Mouse (Mus musculus): ENCODE measurements around the gene Aloxe3. TPM values are rescaled to one million over a fixed set of nuclear protein-coding genes. Genes with fewer than 3 reads are reported as not detected.

Gene Aloxe3
- total RNA-seq, 2 experiments from 2014 or later = 5.2 to 6.8 TPM

DNA sequence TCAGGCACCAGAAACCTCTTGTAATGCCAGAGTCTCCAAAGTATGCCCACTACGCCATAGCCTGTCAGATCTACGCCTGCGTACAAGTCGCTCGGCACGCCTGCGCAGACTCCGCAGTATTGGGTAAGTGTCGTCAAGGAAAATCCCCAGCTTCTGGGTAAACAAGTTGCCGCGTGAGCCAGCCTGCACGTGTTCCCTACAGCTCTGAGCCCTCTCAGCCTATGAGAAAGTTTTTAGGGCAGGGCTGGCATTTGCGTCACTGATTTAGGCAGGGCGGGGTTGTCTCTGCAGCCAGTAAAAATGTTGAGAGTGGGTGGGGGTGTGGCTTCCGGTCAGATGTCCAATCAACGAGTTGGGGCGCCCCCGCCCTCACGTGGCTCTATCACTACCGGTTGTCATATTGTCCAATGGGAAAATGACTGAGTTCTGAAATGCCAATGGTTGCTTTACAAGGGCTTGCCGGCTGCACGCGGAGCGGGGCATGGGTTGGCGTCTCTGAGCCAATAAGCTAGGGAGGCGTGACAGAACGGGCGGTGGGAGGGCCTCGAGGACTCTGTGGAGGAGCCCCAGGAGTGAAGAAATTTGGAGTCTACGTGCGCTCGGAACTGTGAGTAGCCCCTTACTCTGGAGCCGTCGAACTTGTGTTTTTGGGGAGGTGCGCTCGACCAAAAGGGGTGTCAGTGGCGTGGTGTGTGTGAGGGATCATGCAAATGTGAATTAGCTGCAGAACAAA is 30.8 kb upstream of the Aloxe3 start, which contains the start of gene Per1:
Per1 (plus strand) TSS at position 521 of the 733 bp plus-strand sequence.
- DNase-seq (ENCODE audit: extremely low spot score in 1 of 2, low spot score in 1 of 2) = peak; percentile 90 to 95

DNA sequence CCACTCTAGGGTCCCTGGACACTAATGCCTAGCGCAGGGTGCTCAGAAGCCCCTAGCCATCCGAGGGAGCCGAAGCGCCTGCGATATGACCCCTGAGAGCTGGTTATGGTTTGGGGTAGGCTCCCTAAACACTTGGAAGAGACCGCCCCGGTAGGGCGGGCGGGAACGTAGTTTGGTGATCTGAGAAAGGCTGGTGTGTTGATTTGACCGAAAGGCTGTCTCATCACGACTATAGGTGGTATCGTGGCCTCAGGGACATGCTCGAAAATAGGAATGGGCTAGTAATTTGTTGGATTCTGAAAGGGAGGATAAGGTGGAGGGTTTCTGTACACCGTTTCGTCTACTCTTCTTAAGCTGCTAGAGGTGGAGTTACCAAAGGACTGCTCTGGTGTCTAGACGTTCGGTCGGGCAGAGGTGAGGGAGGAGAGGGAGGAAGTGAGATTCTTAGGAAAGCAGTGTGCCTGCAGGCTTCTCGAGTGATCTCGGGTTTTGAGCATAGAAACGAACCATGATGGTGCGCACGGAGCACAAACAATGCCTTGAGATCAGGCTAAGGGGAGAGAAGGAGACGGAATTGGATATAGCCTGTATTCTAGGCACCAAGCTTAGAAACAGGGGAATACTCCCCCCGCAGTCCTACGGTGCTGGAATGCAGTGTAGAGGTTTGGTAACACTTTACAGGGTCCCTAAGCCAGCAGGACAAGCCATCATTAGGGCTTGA is 30.0 kb upstream of the Aloxe3 start:
- peak in 1 of 2 experiments; percentile 27 for DNase-seq (ENCODE audit: extremely low spot score in 1 of 2, low spot score in 1 of 2)

DNA sequence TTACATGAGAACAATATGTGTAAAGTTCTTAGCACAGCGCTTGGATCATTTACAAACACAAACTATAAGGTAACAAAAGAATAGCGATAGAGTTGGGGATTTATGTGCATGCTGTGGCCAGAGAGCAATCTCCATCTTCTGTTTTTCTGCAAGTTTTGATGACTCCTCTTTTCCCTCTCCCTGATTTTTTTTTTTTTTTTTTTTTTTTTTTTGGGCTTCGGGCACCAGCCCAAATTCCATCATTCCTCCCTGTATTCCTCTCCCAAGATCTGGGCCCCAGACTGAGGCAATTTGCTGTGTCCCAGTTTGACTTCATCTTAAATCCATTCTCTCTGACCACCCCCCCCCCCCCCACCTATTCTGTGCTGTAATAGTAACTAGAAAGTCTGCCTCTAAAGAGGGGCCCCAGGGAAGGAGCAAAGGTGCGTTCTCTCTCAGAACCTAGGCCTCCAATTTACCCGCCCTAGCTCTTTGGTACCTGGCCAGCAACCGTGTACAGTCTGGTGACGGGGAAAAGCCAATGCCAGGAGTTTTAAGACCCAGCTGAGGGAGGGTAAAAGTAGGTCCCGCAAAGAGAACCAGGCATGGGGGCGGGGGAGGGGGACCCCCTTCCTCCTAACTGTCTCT is 29.2 kb upstream of the Aloxe3 start:
- DNase-seq (ENCODE audit: extremely low spot score in 1 of 2, low spot score in 1 of 2) = no peak

GRCm38 (mm10) chr11:69096987-69097900 is 28.5 kb upstream of the Aloxe3 start:
- peak; percentile 89 to 90 for DNase-seq (ENCODE audit: extremely low spot score in 1 of 2, low spot score in 1 of 2)

GRCm38 (mm10) chr11:69098039-69098761 is 27.5 kb upstream of the Aloxe3 start:
- peak in 1 of 2 experiments; percentile 7 for DNase-seq (ENCODE audit: extremely low spot score in 1 of 2, low spot score in 1 of 2)

DNA sequence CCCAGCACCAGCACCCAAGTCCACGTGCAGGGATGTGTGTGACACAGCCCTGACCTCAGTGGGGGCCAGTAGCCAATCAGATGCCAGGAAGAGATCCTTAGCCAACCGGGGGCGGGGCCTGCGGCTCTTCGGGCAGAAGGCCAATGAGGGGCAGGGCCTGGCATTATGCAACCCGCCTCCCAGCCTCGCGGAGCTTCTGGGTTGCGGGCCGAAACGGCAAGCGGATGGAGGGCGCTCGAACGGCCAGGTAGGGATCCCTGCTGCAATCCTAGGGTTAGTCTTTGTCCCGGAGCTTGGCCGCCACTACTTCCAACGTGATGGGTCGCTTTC is 27.0 kb upstream of the Aloxe3 start:
- DNase-seq (ENCODE audit: extremely low spot score in 1 of 2, low spot score in 1 of 2) = peak; percentile 89 to 91

- peak in 1 of 2 experiments; percentile 58 for DNase-seq (ENCODE audit: extremely low spot score in 1 of 2, low spot score in 1 of 2)
These were observed 26.4 kb upstream of the Aloxe3 start for GRCm38 (mm10) chr11:69099177-69099914.

GRCm38 (mm10) chr11:69099915-69100345 is 25.8 kb upstream of the Aloxe3 start:
- peak; percentile 84 to 87 for DNase-seq (ENCODE audit: extremely low spot score in 1 of 2, low spot score in 1 of 2)

- peak in 1 of 2 experiments; percentile 5 for DNase-seq (ENCODE audit: extremely low spot score in 1 of 2, low spot score in 1 of 2)
These were observed 24.9 kb upstream of the Aloxe3 start for GRCm38 (mm10) chr11:69100639-69101360.

GRCm38 (mm10) chr11:69101604-69102402 is 23.9 kb upstream of the Aloxe3 start:
- DNase-seq (ENCODE audit: extremely low spot score in 1 of 2, low spot score in 1 of 2) = peak in 1 of 2 experiments; percentile 7

DNA sequence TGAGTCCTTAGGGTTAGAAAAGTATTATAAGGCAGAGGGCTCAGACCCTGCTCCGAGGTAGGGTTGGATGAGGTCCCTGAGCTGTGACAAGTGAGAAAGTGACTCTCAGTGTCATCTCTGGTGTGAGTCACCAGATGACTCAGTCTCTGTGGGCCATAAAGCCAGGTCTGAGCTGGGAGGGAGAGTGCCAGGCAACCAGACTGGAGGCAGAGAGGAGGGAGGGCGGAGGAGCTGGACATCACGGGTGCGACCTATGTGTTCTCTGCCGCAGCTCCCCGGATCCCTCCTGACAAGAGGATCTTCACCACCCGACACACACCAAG is 23.3 kb upstream of the Aloxe3 start:
- no peak for DNase-seq (ENCODE audit: extremely low spot score in 1 of 2, low spot score in 1 of 2)

DNA sequence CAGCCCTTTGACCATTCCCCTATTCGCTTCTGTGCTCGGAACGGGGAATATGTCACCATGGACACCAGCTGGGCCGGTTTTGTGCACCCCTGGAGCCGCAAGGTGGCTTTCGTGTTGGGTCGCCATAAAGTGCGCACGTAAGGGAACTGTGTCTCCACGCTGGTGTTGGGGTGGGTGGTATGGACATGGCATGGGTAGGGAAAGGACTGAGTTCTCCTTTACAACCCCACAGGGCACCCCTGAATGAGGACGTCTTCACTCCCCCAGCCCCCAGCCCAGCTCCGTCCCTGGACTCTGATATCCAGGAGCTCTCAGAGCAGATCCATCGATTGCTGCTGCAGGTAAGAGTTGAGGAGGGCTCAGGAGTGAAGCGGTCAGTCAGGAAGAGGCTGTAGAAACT is 22.6 kb upstream of the Aloxe3 start:
- peak in 1 of 2 experiments; percentile 4 for DNase-seq (ENCODE audit: extremely low spot score in 1 of 2, low spot score in 1 of 2)

- peak in 1 of 2 experiments; percentile 6 for DNase-seq (ENCODE audit: extremely low spot score in 1 of 2, low spot score in 1 of 2)
These were observed 21.9 kb upstream of the Aloxe3 start for GRCm38 (mm10) chr11:69103531-69104435.

- DNase-seq (ENCODE audit: extremely low spot score in 1 of 2, low spot score in 1 of 2) = no peak
These were observed 21.2 kb upstream of the Aloxe3 start for GRCm38 (mm10) chr11:69104487-69104886.

- no peak for DNase-seq (ENCODE audit: extremely low spot score in 1 of 2, low spot score in 1 of 2)
These were observed 20.5 kb upstream of the Aloxe3 start for GRCm38 (mm10) chr11:69105227-69105626.

GRCm38 (mm10) chr11:69105796-69106195 is 19.9 kb upstream of the Aloxe3 start:
- DNase-seq (ENCODE audit: extremely low spot score in 1 of 2, low spot score in 1 of 2) = peak in 1 of 2 experiments; percentile 3
